Mouse (Mus musculus): ENCODE measurements around the gene Clic6. TPM values are rescaled to one million over a fixed set of nuclear protein-coding genes. Genes with fewer than 3 reads are reported as not detected.

Clic6 gene
- polyA plus RNA-seq, 1 experiment from 2014 or later: 1.9 TPM

- 80% methylated on average over 8 of the region's 8 CpGs for WGBS
These were observed 39.1 kb downstream of the Clic6 start for GRCm38 (mm10) chr16:92524651-92525050.

GRCm38 (mm10) chr16:92525919-92526318 is 40.4 kb downstream of the Clic6 start:
- H3K4me2 ChIP-seq (ENCODE audit: low read depth, low read length): no peak overlapping the region
- H3K9ac ChIP-seq (ENCODE audit: low read length): no peak overlapping the region
- no peaks in the 10 kb centered on the region for H3K27me3 ChIP-seq (ENCODE audit: control insufficient read depth, insufficient read depth, low read length)
- no peaks in the 10 kb centered on the region for H3K4me1 ChIP-seq (ENCODE audit: control insufficient read depth, insufficient read depth, low read length)
- no peak overlapping the region for H3K4me3 ChIP-seq (ENCODE audit: low read length)
- no peak for ATAC-seq (replicated peaks; ENCODE audit: extremely low read depth, insufficient read depth, low FRiP score)
- H3K9me3 ChIP-seq (replicated peaks; ENCODE audit: control insufficient read depth, low read length): peaks cover 6% of the 10 kb centered on the region; the same call in 1 of the 2 replicates
- H3K36me3 ChIP-seq (ENCODE audit: control insufficient read depth, insufficient read depth): no peaks in the 10 kb centered on the region
- 89% methylated on average over 10 of the region's 10 CpGs for WGBS
- H3K27ac ChIP-seq (ENCODE audit: low read length): no peak overlapping the region

More at GRCm38 (mm10) chr16:92524651-92525050, 39.1 kb downstream of the Clic6 start:
- H3K9ac ChIP-seq (ENCODE audit: low read length): no peak overlapping the region
- no peaks in the 10 kb centered on the region for H3K36me3 ChIP-seq (ENCODE audit: control insufficient read depth, insufficient read depth)
- no peak overlapping the region for H3K27ac ChIP-seq (ENCODE audit: low read length)
- H3K4me2 ChIP-seq (ENCODE audit: low read depth, low read length): no peak overlapping the region
- H3K9me3 ChIP-seq (replicated peaks; ENCODE audit: control insufficient read depth, low read length): peaks cover 5% of the 10 kb centered on the region; the same call in 1 of the 2 replicates
- H3K4me1 ChIP-seq (ENCODE audit: control insufficient read depth, insufficient read depth, low read length): no peaks in the 10 kb centered on the region
- H3K4me3 ChIP-seq (ENCODE audit: low read length): no peak overlapping the region
- ATAC-seq (replicated peaks; ENCODE audit: extremely low read depth, insufficient read depth, low FRiP score): no peak
- peaks cover 3% of the 10 kb centered on the region; the same call in 1 of the 2 replicates for H3K27me3 ChIP-seq (ENCODE audit: control insufficient read depth, insufficient read depth, low read length)

DNA sequence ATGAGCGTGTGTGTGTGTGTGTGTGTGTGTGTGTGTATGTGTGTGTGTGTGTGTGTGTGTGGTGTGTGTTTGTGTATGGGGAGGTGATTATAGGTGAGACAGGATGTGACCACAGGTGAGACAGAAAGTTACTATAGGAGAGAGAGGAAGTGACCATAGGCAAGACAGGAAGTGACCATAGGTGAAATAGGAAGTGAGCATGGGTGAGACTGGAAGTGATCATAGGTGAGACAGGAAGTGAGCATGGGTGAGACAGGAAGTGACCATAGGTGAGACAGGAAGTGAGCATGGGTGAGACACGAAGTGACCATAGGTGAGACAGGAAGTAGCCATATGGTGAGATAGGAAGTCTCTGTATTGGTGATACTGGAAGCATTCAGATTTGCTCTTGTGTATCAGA is 49.7 kb downstream of the Clic6 start:
- no peak overlapping the region for H3K4me2 ChIP-seq (ENCODE audit: low read depth, low read length)
- H3K27me3 ChIP-seq (ENCODE audit: control insufficient read depth, insufficient read depth, low read length): no peaks in the 10 kb centered on the region
- no peaks in the 10 kb centered on the region for H3K36me3 ChIP-seq (ENCODE audit: control insufficient read depth, insufficient read depth)
- 77% methylated on average over 2 of the region's 2 CpGs for WGBS
- no peaks in the 10 kb centered on the region for H3K4me1 ChIP-seq (ENCODE audit: control insufficient read depth, insufficient read depth, low read length)
- H3K27ac ChIP-seq (ENCODE audit: low read length): no peak overlapping the region
- peaks cover 3% of the 10 kb centered on the region; the same call in 1 of the 2 replicates for H3K9me3 ChIP-seq (replicated peaks; ENCODE audit: control insufficient read depth, low read length)
- no peak overlapping the region for H3K4me3 ChIP-seq (ENCODE audit: low read length)
- H3K9ac ChIP-seq (ENCODE audit: low read length): no peak overlapping the region
- no peak for ATAC-seq (replicated peaks; ENCODE audit: extremely low read depth, insufficient read depth, low FRiP score)

DNA sequence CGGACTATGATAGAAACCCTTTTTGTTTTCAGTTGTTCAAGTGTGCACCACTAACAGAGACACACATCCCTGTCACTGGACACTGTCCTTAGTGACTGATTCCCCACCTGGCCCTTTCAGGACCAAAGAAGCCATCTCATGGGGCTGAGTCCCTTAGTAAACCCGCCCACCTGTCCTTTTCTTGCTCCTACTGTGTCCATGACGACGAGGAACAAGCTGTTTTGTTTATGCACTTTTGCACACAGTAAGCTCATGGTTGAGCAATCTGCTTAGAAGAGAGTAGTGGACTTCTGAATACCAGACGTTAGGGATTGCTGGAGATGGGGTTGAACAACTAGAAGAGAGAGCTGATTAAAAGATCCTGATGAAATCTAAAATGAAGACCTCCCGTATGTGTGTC is 52.8 kb downstream of the Clic6 start:
- no peak for ATAC-seq (replicated peaks; ENCODE audit: extremely low read depth, insufficient read depth, low FRiP score)
- Histone ChIP-seq H3K27me3 (ENCODE audit: control insufficient read depth, insufficient read depth, low read length) (no peaks in the 10 kb centered on the region), H3K9ac (ENCODE audit: low read length) (no peak overlapping the region), H3K9me3 (replicated peaks; ENCODE audit: control insufficient read depth, low read length) (no peaks in the 10 kb centered on the region), H3K27ac (ENCODE audit: low read length) (no peak overlapping the region), H3K4me1 (ENCODE audit: control insufficient read depth, insufficient read depth, low read length) (no peaks in the 10 kb centered on the region), H3K4me3 (ENCODE audit: low read length) (no peak overlapping the region), H3K4me2 (ENCODE audit: low read depth, low read length) (no peak overlapping the region), H3K36me3 (ENCODE audit: control insufficient read depth, insufficient read depth) (no peaks in the 10 kb centered on the region)
- 74% methylated on average over 6 of the region's 6 CpGs for WGBS

DNA sequence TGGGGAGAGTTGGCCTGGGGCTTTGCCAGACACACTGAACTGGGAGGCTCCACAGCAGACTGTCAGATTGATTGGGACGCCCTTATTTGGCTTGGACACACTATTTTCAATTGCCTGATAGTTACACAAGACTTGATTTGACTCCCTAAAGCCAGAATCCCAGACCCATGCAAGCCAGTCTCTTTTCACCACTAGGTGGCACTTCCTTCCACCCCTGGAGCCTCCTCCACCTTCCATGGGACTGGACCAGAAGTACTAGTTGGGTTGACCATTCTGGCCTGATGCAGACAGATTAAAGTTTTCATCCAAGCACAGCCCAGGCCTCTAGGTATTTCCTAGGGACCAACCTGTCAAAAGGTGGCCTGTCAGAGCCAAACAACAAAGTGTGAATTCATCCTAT is 58.7 kb downstream of the Clic6 start:
- Histone ChIP-seq H3K36me3 (ENCODE audit: control insufficient read depth, insufficient read depth) (no peaks in the 10 kb centered on the region), H3K9me3 (replicated peaks; ENCODE audit: control insufficient read depth, low read length) (no peaks in the 10 kb centered on the region), H3K27me3 (ENCODE audit: control insufficient read depth, insufficient read depth, low read length) (no peaks in the 10 kb centered on the region), H3K4me1 (ENCODE audit: control insufficient read depth, insufficient read depth, low read length) (no peaks in the 10 kb centered on the region), H3K27ac (ENCODE audit: low read length) (no peak overlapping the region), H3K9ac (ENCODE audit: low read length) (no peak overlapping the region), H3K4me3 (ENCODE audit: low read length) (no peak overlapping the region), H3K4me2 (ENCODE audit: low read depth, low read length) (no peak overlapping the region)
- ATAC-seq (replicated peaks; ENCODE audit: extremely low read depth, insufficient read depth, low FRiP score): no peak
- WGBS: 42% methylated on average over 1 of the region's 1 CpGs

- no peaks in the 10 kb centered on the region for H3K36me3 ChIP-seq (ENCODE audit: control insufficient read depth, insufficient read depth)
- no peaks in the 10 kb centered on the region for H3K4me1 ChIP-seq (ENCODE audit: control insufficient read depth, insufficient read depth, low read length)
- H3K9me3 ChIP-seq (replicated peaks; ENCODE audit: control insufficient read depth, low read length): no peaks in the 10 kb centered on the region
- no peak for ATAC-seq (replicated peaks; ENCODE audit: extremely low read depth, insufficient read depth, low FRiP score)
- no peak overlapping the region for H3K4me2 ChIP-seq (ENCODE audit: low read depth, low read length)
- H3K9ac ChIP-seq (ENCODE audit: low read length): no peak overlapping the region
- no peak overlapping the region for H3K4me3 ChIP-seq (ENCODE audit: low read length)
- no peak overlapping the region for H3K27ac ChIP-seq (ENCODE audit: low read length)
- 85% methylated on average over 9 of the region's 9 CpGs for WGBS
- no peaks in the 10 kb centered on the region for H3K27me3 ChIP-seq (ENCODE audit: control insufficient read depth, insufficient read depth, low read length)
These were observed 63.1 kb downstream of the Clic6 start for GRCm38 (mm10) chr16:92548651-92549050.

- 73% methylated on average over 13 of the region's 13 CpGs for WGBS
These were observed 66.0 kb downstream of the Clic6 start for GRCm38 (mm10) chr16:92551266-92552105.

DNA sequence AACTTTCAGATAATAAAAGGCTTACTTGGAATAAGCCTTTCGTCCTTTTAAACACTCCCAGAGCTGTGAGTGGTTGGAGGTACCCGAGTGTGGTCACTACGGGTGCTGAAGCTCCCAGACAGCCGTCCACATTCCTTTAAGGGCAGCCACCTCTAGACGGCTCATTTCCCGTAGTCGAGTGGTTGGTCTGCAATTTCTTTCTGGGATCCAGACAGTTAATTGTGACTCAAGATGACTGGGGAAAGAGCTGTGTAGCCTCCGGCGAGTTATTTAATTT is 66.5 kb downstream of the Clic6 start:
- Histone ChIP-seq H3K9ac (ENCODE audit: low read length) (no peak overlapping the region), H3K9me3 (replicated peaks; ENCODE audit: control insufficient read depth, low read length) (no peaks in the 10 kb centered on the region), H3K4me3 (ENCODE audit: low read length) (no peak overlapping the region), H3K36me3 (ENCODE audit: control insufficient read depth, insufficient read depth) (no peaks in the 10 kb centered on the region), H3K27ac (ENCODE audit: low read length) (no peak overlapping the region), H3K4me1 (ENCODE audit: control insufficient read depth, insufficient read depth, low read length) (no peaks in the 10 kb centered on the region), H3K27me3 (ENCODE audit: control insufficient read depth, insufficient read depth, low read length) (no peaks in the 10 kb centered on the region), H3K4me2 (ENCODE audit: low read depth, low read length) (no peak overlapping the region)
- WGBS: 68% methylated on average over 9 of the region's 9 CpGs
- no peak for ATAC-seq (replicated peaks; ENCODE audit: extremely low read depth, insufficient read depth, low FRiP score)

More at GRCm38 (mm10) chr16:92551266-92552105, 66.0 kb downstream of the Clic6 start:
- no peaks in the 10 kb centered on the region for H3K27me3 ChIP-seq (ENCODE audit: control insufficient read depth, insufficient read depth, low read length)
- H3K27ac ChIP-seq (ENCODE audit: low read length): no peak overlapping the region
- no peak overlapping the region for H3K4me2 ChIP-seq (ENCODE audit: low read depth, low read length)
- no peak overlapping the region for H3K4me3 ChIP-seq (ENCODE audit: low read length)
- no peak for ATAC-seq (replicated peaks; ENCODE audit: extremely low read depth, insufficient read depth, low FRiP score)
- no peaks in the 10 kb centered on the region for H3K9me3 ChIP-seq (replicated peaks; ENCODE audit: control insufficient read depth, low read length)
- no peaks in the 10 kb centered on the region for H3K36me3 ChIP-seq (ENCODE audit: control insufficient read depth, insufficient read depth)
- H3K9ac ChIP-seq (ENCODE audit: low read length): no peak overlapping the region
- no peaks in the 10 kb centered on the region for H3K4me1 ChIP-seq (ENCODE audit: control insufficient read depth, insufficient read depth, low read length)

- H3K9me3 ChIP-seq (replicated peaks; ENCODE audit: control insufficient read depth, low read length): no peaks in the 10 kb centered on the region
- H3K9ac ChIP-seq (ENCODE audit: low read length): no peak overlapping the region
- H3K27me3 ChIP-seq (ENCODE audit: control insufficient read depth, insufficient read depth, low read length): no peaks in the 10 kb centered on the region
- H3K4me1 ChIP-seq (ENCODE audit: control insufficient read depth, insufficient read depth, low read length): no peaks in the 10 kb centered on the region
- H3K4me3 ChIP-seq (ENCODE audit: low read length): no peak overlapping the region
- no peaks in the 10 kb centered on the region for H3K36me3 ChIP-seq (ENCODE audit: control insufficient read depth, insufficient read depth)
- H3K27ac ChIP-seq (ENCODE audit: low read length): no peak overlapping the region
- no peak overlapping the region for H3K4me2 ChIP-seq (ENCODE audit: low read depth, low read length)
- 5% methylated on average over 11 of the region's 11 CpGs for WGBS
- no peak for ATAC-seq (replicated peaks; ENCODE audit: extremely low read depth, insufficient read depth, low FRiP score)
These were observed 67.3 kb downstream of the Clic6 start for GRCm38 (mm10) chr16:92552858-92553257.
